Mouse (Mus musculus) G1E (cell line): Measurements from ENCODE around the gene Dnajb1.

Experiments used
- CTCF ChIP-seq: IDR thresholded peaks from 2 replicates; pipeline ENCODE4 v1.5.1; 2012; ENCODE audit warnings: low read depth, low read length, inconsistent platforms, mixed read lengths
- GATA1 ChIP-seq: IDR thresholded peaks from 2 replicates; pipeline ENCODE4 v1.6.1; 2012; ENCODE audit warnings: borderline replicate concordance, low read length, inconsistent platforms, mixed read lengths
- GATA2 ChIP-seq: IDR thresholded peaks from 2 replicates; pipeline ENCODE4 v1.6.1; 2012; ENCODE audit warnings: low read depth, low read length, inconsistent platforms, borderline replicate concordance
- TAL1 ChIP-seq: conservative IDR thresholded peaks from 2 replicates; pipeline ENCODE4 v1.6.1; 2012; ENCODE audit warnings: low read depth, low read length, inconsistent platforms, mixed read lengths

DNA sequence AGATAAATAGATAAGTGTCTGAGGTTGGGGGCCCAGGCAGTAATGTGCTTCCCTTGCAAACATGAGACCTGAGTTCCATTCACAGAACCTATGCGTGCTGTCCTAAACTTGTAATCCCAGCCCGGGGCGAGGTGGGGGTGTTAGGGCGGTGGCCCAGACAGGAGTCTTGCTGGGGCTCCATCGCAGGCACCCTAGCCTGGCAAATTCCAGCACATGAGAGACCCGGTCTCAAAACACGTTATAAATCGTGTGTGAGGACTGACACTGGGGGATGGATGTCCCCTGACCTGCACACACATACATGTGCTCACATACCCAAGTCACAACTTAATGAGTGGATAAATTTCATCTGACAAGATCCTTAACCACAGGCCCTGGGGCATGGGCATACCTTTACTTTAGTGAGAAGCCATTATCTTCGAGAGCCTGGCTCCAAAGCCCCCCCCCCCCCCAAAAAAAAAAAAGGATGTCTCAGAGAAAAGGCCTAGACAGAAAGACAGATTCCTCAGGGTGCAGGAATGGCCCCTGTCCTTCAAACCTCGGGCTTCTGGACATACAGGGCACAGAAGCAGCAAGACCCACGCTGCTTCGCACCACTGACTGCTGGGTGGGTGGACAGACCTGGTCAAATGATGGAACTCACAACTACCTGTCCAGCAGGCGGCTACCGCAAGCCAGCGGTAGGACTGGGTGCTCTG lies 13.8 kb downstream of the Dnajb1 start:
- no peak for TF ChIP-seq CTCF
- no peak for TF ChIP-seq GATA2
- no peak for TF ChIP-seq TAL1
- TF ChIP-seq GATA1: no peak
